Mouse (Mus musculus) thymus, postnatal 10 days (tissue): ENCODE measurements around the gene Tbc1d25.

Source experiments
- DNase-seq, 2 experiments: peaks; one replicate each; pipeline ENCODE4 v3.0.0; 2021; ENCODE audit warnings: low spot score in 2 of 2

Gene Tbc1d25

DNA sequence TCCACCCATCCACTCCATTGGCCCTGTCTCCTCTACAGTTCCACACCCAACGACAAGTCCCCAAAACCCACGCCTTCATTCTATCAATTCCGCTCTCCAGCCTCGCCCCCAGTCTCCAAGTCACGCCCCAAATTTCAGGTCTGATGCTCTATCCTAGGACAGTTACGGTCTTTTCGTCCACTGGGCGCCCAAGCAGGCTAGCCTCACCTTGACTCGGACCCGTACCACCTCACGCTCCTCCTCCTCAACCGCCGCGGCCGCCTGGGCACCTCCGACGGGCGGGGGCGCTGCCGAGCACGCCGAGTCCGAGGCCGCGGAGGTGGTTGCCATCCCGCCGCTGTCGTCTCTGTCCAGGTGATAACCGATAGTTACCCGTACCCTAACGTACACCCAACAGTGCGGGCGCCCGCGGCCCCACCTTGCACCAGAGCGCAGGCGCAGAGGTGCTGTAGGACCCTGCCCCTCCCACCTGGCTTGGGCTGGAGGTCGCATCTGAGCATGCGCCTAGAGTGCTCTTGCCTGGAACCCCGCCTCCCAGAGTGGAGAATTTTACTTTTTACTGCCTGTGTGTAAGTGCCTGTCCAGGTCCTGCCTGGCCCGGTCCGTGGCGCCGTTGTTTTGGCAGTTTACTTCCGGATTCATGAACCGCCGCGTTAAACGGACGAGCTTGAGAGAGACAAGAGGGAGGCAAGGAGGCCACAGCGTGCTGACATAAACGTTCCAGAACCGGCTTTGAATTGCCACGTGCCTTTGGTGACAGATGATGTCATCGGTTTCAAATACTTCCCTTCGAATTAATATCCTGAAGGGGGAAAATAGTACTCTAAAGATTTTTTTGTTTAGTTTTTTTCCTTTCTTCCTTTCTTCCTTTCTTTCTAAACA, at the start of gene Tbc1d25:
TSS of gene Tbc1d25 (minus strand) at position 678 of the 882 bp plus-strand sequence.
- peak; percentile 71 to 75 for DNase-seq

DNA sequence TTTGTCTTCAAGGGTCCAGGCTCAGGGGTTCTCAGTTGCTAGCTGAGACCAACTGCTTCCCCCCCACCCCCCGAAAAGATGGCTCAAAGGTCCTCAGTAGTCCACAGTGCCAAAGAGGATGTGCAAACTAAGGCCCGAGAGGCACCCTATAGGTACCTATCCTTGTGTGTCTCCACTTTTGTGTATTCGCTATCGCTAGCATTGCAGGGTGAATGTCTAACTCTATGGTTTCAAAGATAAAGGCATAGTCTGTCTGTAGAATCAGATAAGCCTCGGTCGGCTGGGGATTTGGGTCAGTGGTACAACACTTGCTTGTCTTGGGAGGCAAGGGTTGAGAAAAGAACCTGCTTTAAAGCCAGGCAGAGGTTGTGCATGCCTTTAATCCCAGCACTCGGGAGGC, 47.5 kb upstream of the Tbc1d25 start:
- DNase-seq = no peak

DNA sequence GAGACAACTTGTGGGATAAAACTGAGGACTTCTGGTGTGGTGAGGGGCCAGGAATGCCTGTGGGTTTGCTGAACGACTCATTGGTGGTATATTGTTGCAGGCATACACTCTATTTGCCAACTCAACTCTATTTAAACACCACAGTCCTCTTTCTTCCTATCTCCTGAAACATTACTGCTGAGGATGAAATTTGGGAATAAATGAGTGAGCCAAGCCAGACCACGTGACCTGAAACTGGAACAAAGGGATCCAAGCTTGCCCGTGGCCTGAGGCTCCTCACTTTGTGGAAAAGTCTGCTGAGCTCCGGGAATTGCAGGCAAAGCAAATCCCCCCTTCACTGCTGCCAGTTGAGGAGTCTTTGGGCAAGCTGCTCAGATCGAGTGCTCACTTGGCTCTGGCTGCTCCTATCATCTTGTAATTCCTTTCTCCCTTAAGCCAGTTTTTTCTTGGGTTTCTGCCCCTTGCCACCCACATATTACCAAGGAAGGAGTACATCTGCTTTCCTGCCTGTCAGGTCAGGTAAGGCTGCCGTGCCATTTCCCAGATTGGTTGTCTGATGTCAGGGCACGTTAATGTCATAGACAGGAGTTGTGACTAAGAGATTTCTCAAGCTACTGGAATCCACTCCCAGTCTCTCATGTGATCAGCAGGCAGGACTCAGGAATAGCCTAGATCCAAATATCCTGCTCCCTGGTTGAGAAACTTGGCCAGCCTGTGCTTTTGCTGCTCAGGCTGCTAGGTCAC, 46.9 kb upstream of the Tbc1d25 start:
- no peak for DNase-seq

DNA sequence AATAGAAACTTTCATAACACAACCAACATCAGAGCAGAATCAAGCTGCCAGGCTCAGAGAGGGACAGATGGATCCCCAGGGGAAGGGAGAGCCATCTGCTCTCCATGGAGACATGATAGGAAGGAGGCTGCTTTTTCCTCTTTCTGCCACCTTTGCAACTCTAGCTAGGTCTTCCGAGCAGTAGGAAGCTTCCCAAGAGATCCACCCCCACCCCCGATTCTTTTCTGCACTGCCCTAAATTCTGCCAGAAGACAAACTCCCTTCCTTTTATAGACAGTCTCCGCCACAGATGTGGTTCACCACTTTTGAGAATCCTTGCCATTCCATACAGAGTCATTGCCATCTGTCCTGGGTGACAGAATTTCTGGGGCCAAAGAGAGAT, 46.3 kb upstream of the Tbc1d25 start:
- DNase-seq = no peak

DNA sequence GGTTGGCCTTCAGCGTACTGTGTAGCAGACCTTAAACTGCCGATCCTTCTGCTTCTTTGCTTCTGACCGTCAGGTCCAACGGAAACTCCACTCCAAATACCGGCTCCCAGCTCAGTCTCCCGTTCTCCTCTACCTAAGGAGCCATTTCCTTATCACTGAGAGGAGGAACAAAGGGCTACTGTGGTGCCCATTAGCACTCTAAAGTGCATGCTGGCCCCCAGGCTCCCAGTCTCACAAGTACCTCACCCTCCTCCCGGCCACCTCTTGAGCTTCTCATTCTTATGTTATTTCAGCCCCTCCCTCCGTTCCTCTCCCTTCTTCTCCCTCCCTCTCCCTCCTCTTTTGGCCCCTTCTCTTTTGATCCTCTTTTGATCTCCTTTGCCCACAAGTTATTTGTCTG, 43.7 kb upstream of the Tbc1d25 start:
- no peak for DNase-seq

DNA sequence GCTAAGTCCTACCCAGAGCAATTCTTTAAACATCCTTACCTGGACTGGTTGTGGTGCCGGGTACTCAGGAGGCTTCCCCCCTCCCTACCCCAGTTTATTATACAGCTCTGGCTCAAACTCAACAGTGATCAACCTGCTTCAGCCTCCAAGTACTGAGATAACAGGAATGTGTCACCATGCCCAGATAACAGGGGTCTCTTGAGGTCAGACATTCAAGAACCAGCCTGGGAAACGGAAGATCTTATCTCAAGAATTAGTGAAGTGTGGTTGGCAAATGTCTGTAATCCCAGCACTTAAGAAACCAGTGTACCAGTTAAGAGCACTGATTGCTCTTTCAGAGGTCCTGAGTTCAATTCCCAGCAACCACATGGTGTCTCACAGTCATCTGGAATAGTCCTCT, 42.1 kb upstream of the Tbc1d25 start:
- no peak for DNase-seq

DNA sequence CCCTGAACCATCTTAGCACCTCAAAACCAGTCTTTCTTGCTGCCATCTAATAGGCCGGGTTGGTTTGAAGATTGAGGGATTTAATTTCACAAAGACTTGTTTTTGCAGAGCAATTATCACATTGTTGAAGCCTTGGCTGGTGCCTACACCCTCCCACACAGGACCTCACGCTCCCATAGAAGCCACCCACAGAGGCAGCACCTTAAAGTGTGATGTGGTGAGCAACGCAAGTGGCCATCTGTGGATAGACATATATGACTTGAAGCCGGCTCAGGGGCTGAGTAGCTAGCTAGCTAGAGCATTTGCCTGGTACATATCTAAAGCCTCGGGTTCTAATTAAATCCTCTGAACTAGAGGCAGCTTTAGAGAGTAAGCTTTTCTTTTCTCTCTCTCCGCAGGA, 41.4 kb upstream of the Tbc1d25 start:
- no peak for DNase-seq

DNA sequence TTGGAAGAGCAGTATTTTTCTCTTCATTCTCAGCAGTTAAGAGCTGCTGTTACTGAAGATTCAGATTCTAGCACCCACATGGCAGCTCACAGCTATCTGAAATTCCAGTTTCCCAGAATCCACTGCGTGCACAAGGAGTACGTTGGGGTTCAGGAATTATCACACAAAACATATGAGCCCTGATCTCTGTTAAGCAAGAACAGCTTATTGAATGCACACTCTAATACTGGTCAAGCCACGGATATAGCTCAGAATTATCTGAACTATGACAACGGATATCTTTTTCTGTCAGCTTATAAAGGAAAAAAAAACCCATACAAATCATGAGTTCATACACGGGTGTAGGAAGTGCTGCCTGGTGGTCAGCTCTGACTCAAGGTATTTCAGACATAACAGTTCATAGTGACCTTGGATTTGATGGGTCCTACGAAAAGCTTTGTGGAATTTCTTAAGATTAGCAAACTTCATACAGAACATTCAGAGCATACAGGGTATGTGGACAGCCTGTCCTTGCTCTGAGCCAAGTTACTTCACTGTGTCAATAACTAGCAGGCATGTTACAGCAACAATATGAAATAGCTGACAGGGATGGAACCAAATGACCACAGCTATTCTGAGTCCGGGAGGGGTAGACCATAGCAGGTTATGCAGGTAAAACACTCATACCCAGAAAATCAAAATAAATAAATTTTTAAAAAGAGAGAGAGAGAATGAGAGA, 35.7 kb upstream of the Tbc1d25 start:
- no peak for DNase-seq

DNA sequence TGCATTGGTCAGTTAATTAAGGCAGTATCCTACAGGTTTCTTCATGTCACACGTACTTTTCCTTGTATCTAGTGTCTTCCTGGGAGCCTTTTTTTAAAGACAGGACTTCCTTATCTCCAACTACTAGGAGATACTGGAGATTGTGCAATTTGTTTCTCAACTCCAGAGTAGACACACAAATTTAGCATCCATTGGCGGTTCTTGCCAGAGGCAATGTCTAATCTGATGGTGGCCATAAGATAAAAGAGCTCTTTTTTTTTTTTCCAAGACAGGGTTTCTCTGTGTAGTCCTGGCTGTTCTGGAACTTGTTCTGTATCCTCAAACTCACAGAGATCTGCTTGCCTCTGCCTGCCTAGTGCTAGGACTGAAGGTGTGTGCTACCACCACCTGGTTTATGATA, 33.7 kb upstream of the Tbc1d25 start:
- no peak for DNase-seq

DNA sequence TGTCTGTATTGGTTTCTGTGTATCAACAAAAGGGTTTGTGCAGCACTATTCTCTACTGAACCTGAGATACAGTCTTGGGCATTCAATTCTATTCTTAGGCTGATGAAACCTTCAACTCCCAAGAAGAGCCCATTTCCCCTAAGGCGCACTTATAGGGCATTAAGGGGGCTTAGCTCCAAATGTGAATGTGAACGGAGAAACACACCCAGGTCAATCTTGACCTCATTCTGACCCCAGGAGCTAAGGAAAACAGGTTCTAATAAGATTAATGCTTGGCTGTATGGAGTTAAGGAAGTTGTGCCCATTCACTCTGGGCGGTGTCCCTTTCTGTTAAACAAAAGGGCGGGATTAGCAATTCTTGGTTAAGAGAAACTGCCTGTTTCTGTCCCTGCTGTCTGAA, 31.2 kb upstream of the Tbc1d25 start:
- no peak for DNase-seq

DNA sequence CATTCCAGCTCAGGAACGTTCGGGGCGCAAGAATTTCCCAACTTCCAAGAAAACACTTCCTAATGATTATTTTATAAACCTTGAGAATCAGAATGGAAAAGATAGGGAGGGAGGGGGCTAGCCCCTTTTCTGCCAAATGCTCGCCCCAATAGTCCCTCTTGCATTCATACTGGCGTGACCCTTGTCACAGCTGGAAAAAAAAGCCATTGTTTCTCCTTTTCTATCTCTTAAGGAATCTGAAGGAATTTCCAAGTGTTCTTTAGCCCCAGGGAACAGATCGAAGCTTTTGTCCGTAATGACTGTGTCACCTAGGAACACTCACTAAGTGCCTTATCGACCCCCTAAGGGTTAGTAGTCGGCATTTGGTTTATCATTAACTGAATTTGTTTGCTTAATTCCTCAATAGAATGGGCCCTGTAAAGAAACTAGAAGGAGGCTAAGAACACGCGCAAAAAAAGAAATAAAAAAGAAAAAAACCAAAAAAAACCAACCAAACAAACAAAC, 30.8 kb upstream of the Tbc1d25 start:
- no peak for DNase-seq

DNA sequence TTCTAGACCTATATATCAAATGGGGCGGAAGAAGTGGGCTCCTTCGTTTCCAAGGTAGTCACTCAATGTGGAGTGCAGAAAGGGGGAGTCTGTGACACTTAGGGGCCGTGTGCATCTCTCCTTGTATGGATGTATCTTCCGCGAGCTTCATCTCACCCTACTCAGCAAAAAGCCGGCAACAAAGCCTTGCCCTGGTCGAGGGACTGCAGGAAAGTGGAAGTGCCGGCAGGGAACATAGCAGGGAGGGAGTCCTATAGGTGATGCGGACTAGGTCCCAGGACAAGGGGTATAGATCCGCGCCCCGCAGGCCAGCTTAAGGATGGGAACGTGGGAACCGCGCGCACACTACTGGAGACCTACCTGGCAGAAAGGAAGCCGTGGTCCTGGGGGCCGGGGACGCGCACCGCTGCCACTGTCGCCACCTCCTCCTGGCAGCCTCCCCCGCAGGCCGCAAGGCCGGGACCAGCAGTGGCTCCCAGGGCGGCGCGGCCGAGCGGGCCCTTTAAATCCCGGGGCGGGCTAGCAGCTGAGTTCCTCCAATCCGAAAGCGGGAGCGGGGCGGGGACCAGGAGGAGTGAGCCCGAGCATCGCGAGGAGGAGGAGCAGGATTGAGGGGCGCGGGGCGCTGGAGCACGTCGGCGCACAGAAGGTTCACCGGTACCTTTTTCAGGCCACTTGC, 30.2 kb upstream of the Tbc1d25 start, which contains the start of gene Porcn:
TSS of gene Porcn (minus strand) at position 511 of the 679 bp plus-strand sequence.
- peak; percentile 20 to 28 for DNase-seq

DNA sequence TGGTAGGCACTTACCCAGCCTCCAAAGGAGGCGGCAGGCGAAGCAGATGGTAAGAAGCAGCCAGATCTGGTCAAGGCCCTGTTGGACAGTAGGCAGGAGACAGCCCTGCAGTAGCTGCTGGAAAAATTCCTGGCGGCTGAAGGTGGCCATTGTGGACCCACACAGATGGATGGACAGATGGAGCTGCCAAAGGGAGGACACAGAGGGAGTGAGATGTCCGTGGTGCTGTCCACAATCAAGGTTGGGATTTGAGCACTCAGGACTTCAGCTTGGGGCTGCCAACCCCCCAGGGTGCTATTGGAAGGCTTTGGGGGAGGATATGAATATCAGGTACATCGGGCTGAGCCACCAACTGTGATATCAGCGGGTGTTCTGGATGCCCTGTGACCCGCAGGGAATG, 29.6 kb upstream of the Tbc1d25 start:
- DNase-seq = no peak

DNA sequence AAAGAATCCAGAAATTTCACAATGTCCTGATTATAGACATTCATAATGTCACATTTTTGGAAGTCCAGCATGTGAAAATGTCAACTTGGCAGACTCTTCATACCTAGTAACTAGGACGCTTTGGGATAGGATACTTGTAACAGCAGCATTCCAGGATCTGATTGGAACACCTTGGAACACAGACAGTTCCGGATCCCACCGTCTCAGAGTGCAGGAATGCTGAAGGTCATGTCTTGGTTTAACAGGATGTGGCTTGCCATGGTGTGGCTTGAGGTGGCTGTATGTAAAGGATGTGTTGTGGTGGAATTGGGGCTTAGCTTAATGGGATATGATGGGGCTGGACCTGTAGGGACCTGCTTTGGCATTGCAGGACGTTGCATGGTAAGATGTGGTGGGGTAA, 29.1 kb upstream of the Tbc1d25 start:
- DNase-seq = no peak

DNA sequence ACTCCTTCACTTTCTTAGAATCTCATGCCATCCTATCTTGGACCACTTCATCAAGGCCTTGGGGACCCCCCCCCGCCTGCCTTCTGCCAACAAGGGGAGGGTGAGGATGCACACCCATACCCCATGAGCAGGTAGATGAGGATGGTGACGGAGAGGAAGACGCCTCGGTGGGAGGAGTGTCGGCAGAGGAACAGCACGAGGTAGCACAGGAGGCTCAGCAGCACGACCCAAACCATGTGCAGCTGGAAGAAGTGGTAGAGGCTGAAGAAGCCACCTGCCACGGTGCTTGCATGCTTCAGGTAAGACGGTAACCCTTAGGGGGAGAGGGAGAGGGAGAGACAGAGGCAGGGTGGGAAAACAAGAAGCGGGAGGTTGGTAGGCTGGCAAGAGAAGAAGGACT, 28.1 kb upstream of the Tbc1d25 start:
- DNase-seq = no peak

DNA sequence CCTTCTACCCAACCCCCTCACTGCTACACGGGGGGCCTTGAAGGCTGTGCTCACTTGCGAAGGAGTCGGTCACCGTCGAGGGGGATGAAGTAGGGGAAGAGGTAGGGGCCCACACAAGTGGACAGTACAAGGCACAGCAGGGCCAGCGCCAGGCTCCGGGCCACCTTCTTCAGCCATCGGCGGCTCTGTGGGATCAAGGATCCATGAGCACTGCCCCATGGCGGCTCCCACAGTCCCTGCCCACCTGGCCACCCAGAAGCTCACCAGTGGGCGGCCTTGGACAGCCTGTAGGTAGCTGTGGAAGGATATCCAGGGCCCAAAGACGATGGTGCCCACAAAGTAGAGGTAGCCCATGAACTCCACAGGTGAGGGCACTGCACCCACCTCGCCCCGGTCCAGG, 27.1 kb upstream of the Tbc1d25 start:
- DNase-seq = no peak

DNA sequence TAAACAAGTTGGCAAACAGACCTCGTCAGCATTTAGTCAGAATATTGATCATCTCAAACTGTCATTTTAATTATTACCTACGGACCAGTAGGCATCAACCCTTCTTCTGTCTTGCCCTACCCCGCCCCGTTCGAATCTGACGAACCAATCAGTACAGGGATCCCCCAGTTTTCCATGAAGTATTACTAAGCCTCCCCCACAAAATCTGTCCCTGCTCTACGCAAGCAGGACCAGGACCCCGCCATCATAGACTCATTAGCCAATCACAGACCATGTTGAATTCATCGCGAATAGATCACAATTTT, 17.4 kb upstream of the Tbc1d25 start, which contains the start of gene Ebp:
TSS of gene Ebp (minus strand) at position 94 of the 305 bp plus-strand sequence.
- DNase-seq = peak in 1 of 2 experiments; percentile 3

DNA sequence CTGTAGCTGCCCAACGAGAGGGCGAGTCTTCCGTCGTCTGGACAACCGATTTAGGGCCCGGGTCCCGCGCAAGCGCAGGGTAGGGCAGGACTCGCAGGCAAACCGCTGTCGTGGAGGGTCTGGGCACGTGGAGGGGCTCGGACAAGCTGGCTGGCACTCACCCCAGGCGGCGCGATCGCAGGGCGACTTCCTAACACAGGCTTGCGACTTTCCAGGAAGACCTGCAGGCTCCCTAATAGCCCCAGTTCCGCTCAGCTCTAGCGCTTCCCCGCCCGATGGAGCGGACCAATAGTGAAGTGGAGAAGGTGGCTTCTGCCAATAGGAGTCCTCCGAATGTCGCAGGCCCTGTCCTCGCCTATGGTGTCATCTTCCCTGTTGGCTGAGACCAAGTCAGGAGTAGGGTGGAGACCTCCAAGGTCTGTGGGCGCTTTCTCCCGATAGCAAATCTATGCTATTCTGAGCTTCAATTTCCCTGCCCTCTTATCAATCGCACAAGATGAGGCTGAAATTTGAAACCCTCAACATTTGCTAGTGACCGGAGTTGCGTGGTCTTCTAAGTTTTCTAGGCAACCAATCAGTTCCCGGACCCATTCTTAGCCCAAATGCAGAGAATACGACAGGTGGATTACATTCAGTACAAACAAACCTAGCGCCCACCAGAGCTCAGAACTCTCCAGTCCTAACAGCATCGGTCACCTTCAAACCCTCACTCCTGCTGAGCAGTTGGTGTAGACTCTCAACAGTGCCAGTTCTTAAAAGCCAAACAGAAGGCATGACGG, 16.8 kb upstream of the Tbc1d25 start:
- peak; percentile 67 to 70 for DNase-seq

DNA sequence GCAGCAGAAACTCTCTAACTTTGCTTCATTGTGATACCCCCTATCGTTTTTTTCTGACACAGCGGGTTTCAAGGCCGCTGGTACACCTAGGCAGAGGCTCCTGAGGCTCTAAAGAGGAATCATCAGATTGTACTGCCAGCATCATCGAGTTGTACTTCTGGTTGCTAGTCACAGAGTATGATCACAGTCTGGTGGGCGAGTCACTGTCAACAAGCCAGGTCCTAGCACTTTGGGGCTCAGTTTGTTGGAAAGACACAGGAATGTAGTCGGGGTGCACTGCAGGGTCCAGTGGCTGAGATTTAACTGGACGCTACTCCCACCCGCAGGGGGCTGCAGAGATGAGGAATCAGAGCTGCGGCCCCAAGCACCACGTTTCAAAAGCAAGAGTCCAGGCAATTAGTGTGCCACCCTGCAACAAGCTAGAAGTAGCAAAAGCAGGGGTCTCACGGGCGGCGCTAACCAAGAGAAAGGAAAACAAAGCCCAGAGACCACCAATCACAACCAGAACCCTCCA, 16.2 kb upstream of the Tbc1d25 start:
- DNase-seq = peak in 1 of 2 experiments; percentile 2

DNA sequence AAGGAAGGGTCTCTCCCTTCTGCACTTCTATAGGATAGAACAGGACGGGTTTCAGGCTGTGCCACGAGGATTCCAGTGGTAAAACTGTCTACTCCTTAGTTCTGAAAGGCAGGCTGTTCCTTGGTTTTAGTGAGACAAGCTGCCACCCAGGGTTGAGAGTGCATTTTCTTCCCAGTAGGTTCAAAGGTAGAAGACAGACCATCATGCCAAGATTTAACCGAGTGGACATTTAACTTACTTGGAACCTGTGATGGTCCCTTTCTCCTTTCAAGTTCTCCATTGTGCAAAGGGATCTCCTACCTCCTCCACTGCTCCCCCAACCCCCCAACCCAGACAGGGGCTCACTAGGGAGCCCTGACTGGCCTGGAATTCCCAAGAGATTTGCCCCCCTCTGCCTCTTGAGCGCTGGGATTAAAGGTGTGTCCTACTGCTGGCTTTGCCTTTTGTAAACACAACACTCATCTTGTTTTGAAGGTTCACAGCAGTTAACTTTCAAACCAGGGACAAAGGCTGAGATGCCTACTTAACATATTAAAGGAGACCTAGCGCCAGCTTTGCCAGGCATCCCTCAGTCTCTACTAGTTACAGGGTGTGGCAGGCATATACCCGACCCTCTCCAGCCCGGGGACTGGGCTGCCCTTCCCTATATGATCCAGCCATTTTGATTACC, 7.0 kb upstream of the Tbc1d25 start:
- DNase-seq = no peak
